Mouse (Mus musculus) thymus, adult 2 months (tissue): ENCODE data around the gene Nek4. TPM values are rescaled to one million over a fixed set of nuclear protein-coding genes. Genes with fewer than 3 reads are reported as not detected.

ENCODE experiments used
- DNase-seq: peaks from one replicate; pipeline ENCODE4 v3.0.0; 2021
- H3K27ac ChIP-seq: fragments of 200-500 bp; 2 replicates; pipeline ENCODE4 v1.5.1; 2012; ENCODE audit warnings: low read length, control low read depth; ENCODE audit not compliant: control insufficient read depth, insufficient read depth
- H3K27me3 ChIP-seq: fragments of 200-500 bp; 2 replicates; pipeline ENCODE4 v1.6.1; 2012; ENCODE audit warnings: mild to moderate bottlenecking, low read length, moderate library complexity, mixed read lengths; ENCODE audit not compliant: control insufficient read depth, insufficient read depth
- H3K36me3 ChIP-seq: fragments of 200-500 bp; 2 replicates; pipeline ENCODE4 v1.6.1; 2012; ENCODE audit warnings: mild to moderate bottlenecking, low read length, moderate library complexity; ENCODE audit not compliant: control insufficient read depth, insufficient read depth
- H3K4me1 ChIP-seq: fragments of 200-500 bp; replicated peaks from 2 replicates; pipeline ENCODE4 v1.6.1; 2012; ENCODE audit warnings: low read length; ENCODE audit not compliant: control insufficient read depth, insufficient read depth
- H3K4me3 ChIP-seq: fragments of 200-500 bp; 2 replicates; pipeline ENCODE4 v1.5.1; 2012; ENCODE audit warnings: mild to moderate bottlenecking, low read length, control low read depth, moderate library complexity; ENCODE audit not compliant: control insufficient read depth, insufficient read depth
- CTCF ChIP-seq: fragments of 200-500 bp; IDR thresholded peaks from 2 replicates; pipeline ENCODE4 v1.5.1; 2012; ENCODE audit warnings: mild to moderate bottlenecking, control low read depth, low read length, moderate library complexity, borderline replicate concordance; ENCODE audit not compliant: control insufficient read depth, poor library complexity, insufficient read depth; ENCODE audit errors: extremely low read depth
- POLR2A ChIP-seq: fragments of 200-500 bp; IDR thresholded peaks from 2 replicates; pipeline ENCODE4 v1.6.1; 2012; ENCODE audit warnings: mild to moderate bottlenecking, low read length, control low read depth, moderate library complexity; ENCODE audit not compliant: control insufficient read depth, poor library complexity, insufficient read depth; ENCODE audit errors: extremely low read depth
- WGBS: fragments of 180-500 bp; shearing (Covaris S2); methylation state at CpG from one replicate; pipeline ENCODE4 v1.1.7; 2018; 5-methylcytosine and 5-hydroxymethylcytosine counted together
- polyA plus RNA-seq: library from polyadenylated mRNA; depleted of rRNA; stranded (reverse); fragments of >200 nt; gene quantifications from 2 replicates; pipeline ENCODE4 v1.2.3, GENCODE M21; 2012

Gene Nek4
- polyA plus RNA-seq, 1 experiment, result 2.5 TPM

DNA sequence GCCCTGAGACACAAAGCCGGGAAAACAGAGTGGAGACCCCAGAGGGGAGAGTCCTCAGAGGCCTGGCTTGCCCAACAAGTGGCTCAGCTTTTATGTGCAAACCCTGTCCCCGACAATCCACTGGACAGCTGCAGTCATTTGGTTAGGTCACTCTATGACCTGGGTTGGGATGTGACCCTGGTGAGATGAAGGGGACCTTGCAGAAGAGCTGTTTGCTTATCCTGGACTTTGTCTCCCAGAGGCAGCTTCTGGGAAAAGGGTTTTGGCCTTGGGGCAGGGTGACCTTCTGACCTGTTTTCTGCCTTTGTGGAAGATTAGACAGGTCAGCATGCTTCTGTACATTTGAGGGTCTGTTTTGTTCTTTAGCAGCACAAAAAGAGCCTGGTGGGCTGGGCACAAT is 6.4 kb upstream of the Nek4 start:
- 98% methylated on average over 2 of the region's 2 CpGs for WGBS
- no peak for TF ChIP-seq CTCF
- no peak for TF ChIP-seq POLR2A
- no peak overlapping the region for H3K27ac ChIP-seq
- H3K4me3 ChIP-seq, result no peak overlapping the region
- no peaks in the 10 kb centered on the region for H3K36me3 ChIP-seq
- no peaks in the 10 kb centered on the region for H3K27me3 ChIP-seq
- no peaks in the 10 kb centered on the region for H3K4me1 ChIP-seq
- DNase-seq, result no peak

- H3K27ac ChIP-seq, result no peak overlapping the region
- 98% methylated on average over 10 of the region's 10 CpGs for WGBS
- H3K36me3 ChIP-seq, result no peaks in the 10 kb centered on the region
- H3K27me3 ChIP-seq, result no peaks in the 10 kb centered on the region
- DNase-seq, result no peak
- peaks cover 2% of the 10 kb centered on the region for H3K4me1 ChIP-seq
- no peak overlapping the region for H3K4me3 ChIP-seq
- TF ChIP-seq CTCF (no peak), POLR2A (no peak)
Measured at GRCm38 (mm10) chr14:30949986-30950385, 1.2 kb upstream of the Nek4 start.

DNA sequence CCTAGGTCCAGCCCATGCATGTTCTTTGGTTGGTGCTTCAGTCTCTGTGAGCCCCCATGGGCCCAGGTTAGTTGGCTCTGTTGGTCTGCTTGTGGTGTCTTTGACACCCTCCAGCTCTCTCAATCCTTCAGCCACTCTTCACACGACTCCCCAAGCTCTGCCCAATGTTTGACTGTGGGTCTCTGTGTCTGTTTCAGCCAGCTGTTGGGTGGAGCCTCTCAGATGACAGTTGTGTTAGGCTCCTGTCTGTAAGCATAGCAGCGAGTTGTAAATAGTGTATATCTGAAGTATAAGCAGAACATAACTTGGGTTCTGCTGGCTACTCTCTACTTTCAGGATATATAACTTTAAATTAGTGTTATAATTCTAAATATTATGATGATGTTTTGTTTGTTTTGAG is 7.3 kb downstream of the Nek4 start:
- WGBS, result 93% methylated on average over 2 of the region's 2 CpGs

DNA sequence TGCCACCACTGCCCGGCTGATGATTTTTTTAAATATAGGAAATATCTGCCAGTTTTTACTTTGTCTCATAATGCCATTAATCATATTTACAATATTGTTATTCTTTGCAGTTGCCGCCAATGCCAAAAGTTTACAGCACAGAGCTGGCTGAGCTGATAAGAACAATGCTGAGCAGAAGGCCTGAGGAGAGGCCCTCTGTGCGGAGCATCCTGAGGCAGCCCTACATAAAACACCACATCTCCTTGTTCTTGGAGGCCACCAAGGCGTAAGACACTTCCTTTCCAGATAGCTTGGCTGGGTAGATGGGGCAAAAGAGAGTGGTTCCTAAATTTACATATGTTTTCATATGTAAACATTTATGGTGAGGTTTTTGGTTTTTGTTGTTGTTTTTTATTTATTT is 7.9 kb downstream of the Nek4 start:
- DNase-seq, result no peak
- H3K27me3 ChIP-seq, result no peaks in the 10 kb centered on the region
- no peaks in the 10 kb centered on the region for H3K4me1 ChIP-seq
- H3K36me3 ChIP-seq, result no peaks in the 10 kb centered on the region
- TF ChIP-seq CTCF (no peak), POLR2A (no peak)
- no peak overlapping the region for H3K4me3 ChIP-seq
- no peak overlapping the region for H3K27ac ChIP-seq
- 96% methylated on average over 4 of the region's 4 CpGs for WGBS

More for the DNA sequence above, 7.3 kb downstream of the Nek4 start:
- Histone ChIP-seq H3K4me3 (no peak overlapping the region), H3K4me1 (no peaks in the 10 kb centered on the region), H3K27ac (no peak overlapping the region), H3K36me3 (no peaks in the 10 kb centered on the region), H3K27me3 (no peaks in the 10 kb centered on the region)
- no peak for DNase-seq
- no peak for TF ChIP-seq CTCF
- no peak for TF ChIP-seq POLR2A

GRCm38 (mm10) chr14:30960366-30960765 is 9.2 kb downstream of the Nek4 start:
- Histone ChIP-seq H3K36me3 (no peaks in the 10 kb centered on the region), H3K4me1 (no peaks in the 10 kb centered on the region), H3K27me3 (no peaks in the 10 kb centered on the region), H3K4me3 (no peak overlapping the region), H3K27ac (no peak overlapping the region)
- WGBS, result 100% methylated on average over 1 of the region's 1 CpGs
- TF ChIP-seq POLR2A (no peak), CTCF (no peak)
- no peak for DNase-seq

GRCm38 (mm10) chr14:30974204-30974603 is 23.0 kb downstream of the Nek4 start:
- H3K36me3 ChIP-seq, result no peaks in the 10 kb centered on the region
- H3K27me3 ChIP-seq, result no peaks in the 10 kb centered on the region
- no peak for DNase-seq
- no peak overlapping the region for H3K4me3 ChIP-seq
- 95% methylated on average over 6 of the region's 6 CpGs for WGBS
- no peak overlapping the region for H3K27ac ChIP-seq
- H3K4me1 ChIP-seq, result no peaks in the 10 kb centered on the region
- TF ChIP-seq CTCF (no peak), POLR2A (no peak)

DNA sequence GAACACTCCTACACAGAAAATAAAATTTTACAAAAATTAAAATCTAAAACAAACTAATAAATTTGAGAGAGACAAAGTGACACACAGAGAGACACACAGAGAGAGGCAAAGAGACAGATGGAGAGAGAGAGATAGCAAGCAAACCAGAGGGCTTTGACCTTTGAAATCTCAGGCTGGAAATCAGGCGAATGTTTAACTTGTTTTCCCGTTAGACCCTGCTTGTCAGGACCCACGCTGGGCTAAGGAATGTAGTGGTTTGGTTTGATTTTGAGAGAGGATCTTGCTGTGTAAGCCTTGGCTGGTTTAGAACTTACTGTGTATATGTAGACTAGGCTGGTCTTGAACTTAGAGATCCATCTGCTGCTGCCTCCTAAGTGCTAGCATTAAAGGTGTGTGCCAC is 25.0 kb downstream of the Nek4 start:
- TF ChIP-seq POLR2A (no peak), CTCF (no peak)
- WGBS, result 98% methylated on average over 3 of the region's 3 CpGs
- Histone ChIP-seq H3K4me3 (no peak overlapping the region), H3K36me3 (no peaks in the 10 kb centered on the region), H3K27me3 (no peaks in the 10 kb centered on the region), H3K4me1 (no peaks in the 10 kb centered on the region), H3K27ac (no peak overlapping the region)
- no peak for DNase-seq

GRCm38 (mm10) chr14:30996417-30996816 is 45.2 kb downstream of the Nek4 start:
- Histone ChIP-seq H3K27ac (no peak overlapping the region), H3K27me3 (no peaks in the 10 kb centered on the region), H3K36me3 (no peaks in the 10 kb centered on the region), H3K4me1 (no peaks in the 10 kb centered on the region), H3K4me3 (no peak overlapping the region)
- no peak for DNase-seq
- no peak for TF ChIP-seq POLR2A
- TF ChIP-seq CTCF, result no peak
